Mouse (Mus musculus) lung, adult 2 months (tissue): Measurements from ENCODE around the gene Ttll3.

Experiments used
- CTCF ChIP-seq: fragments of 200-500 bp; IDR thresholded peaks from 2 replicates; pipeline ENCODE4 v1.5.1; 2011; ENCODE audit warnings: mild to moderate bottlenecking, low read length, control low read depth; ENCODE audit not compliant: insufficient read depth
- POLR2A ChIP-seq: fragments of 200-500 bp; IDR thresholded peaks from 2 replicates; pipeline ENCODE4 v1.6.1; 2011; ENCODE audit warnings: low read depth, mild to moderate bottlenecking, control low read depth, low read length, borderline replicate concordance; ENCODE audit errors: extremely low read depth

DNA sequence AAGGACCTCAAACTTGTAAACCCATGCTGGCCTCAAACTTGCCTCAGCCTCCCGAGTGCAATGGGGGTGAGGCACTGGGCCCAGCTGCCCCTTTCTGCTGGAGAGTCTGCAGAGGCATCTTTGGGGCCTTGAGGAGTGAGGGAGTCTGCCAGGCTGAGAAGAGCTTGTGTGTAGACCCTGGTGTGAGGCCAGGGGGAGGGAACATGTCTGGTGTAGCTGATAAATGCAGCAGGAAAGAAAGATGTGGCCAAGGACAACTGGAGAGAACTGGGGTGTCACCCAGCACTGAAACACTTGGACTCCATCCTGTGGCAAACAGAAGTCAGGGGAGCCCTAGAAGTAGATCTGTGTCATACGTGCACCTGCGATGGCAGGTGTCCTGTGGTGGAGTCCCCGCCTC lies 15.6 kb upstream of the Ttll3 start:
- TF ChIP-seq CTCF: no peak
- no peak for TF ChIP-seq POLR2A
